29 mouse cellular contexts compared by ENCODE assay signal in the genomic region with DNA sequence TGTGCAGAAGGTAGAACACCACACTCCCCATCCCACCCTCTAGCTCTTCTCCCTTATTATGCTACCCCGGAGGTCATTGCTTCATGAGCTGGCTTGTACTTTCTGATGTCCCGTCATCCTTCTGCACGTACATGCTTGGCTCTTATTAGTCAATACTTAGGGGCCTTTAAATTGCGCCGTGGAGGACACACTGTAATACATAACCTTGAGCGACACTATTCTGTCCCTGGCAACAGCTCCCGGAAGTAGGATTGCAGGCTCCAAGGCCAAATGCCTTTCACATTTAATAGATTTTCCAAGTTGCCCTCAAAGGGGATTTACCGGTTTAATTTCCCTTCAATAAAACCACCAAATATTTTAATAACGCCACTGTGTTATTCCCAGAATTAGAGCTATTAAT.
"Had no signal": no experiment of that assay in that cellular context is flagged by ENCODE, and none has a peak within 500 bp of the region (broad histone marks: within the 10 kb centered on the region; RNA-seq: fewer than 3 reads in every experiment).

No protein-coding gene starts in this region.

- H3K27ac ChIP-seq: gastrocnemius, adult 2 months; heart, adult 2 months; heart, embryonic 13.5 days; heart, embryonic 15.5 days; hindbrain, embryonic 13.5 days; hindbrain, embryonic 15.5 days; hindbrain, postnatal 0 days; kidney, embryonic 15.5 days; kidney, postnatal 0 days; limb, embryonic 10.5 days; limb, embryonic 12.5 days; liver, embryonic 13.5 days; liver, embryonic 15.5 days had no signal

- ATAC-seq: hindbrain, postnatal 0 days; intestine, embryonic 16.5 days had no signal

- H3K36me3 ChIP-seq: heart, embryonic 13.5 days; heart, embryonic 15.5 days; hindbrain, embryonic 13.5 days; hindbrain, embryonic 15.5 days; kidney, embryonic 15.5 days; limb, embryonic 10.5 days; limb, embryonic 12.5 days; liver, embryonic 13.5 days; liver, embryonic 15.5 days had no signal

- H3K9me3 ChIP-seq: heart, embryonic 15.5 days; hindbrain, embryonic 13.5 days; hindbrain, embryonic 15.5 days; kidney, embryonic 15.5 days; limb, embryonic 10.5 days; limb, embryonic 12.5 days; liver, embryonic 13.5 days had no signal

- H3K9ac ChIP-seq: heart, embryonic 13.5 days; heart, embryonic 15.5 days; hindbrain, embryonic 13.5 days; hindbrain, embryonic 15.5 days; kidney, embryonic 15.5 days; limb, embryonic 12.5 days; liver, embryonic 13.5 days; liver, embryonic 15.5 days had no signal

- H3K4me3 ChIP-seq: gastrocnemius, adult 2 months; heart, adult 2 months; heart, embryonic 13.5 days; heart, embryonic 15.5 days; hindbrain, embryonic 13.5 days; hindbrain, embryonic 15.5 days; kidney, embryonic 15.5 days; limb, embryonic 10.5 days; limb, embryonic 12.5 days; liver, embryonic 13.5 days; liver, embryonic 15.5 days had no signal

- DNase-seq: gastrocnemius, adult 2 months; gastrocnemius, postnatal 10 days; gastrocnemius, postnatal 25 days; heart, adult 11 months; heart, adult 2 months; heart, postnatal 14 days; heart, postnatal 4 days; kidney, adult 11 months; kidney, adult 2 months; kidney, adult 9 months; kidney, postnatal 14 days; kidney, postnatal 36 days; layer of hippocampus, adult 9-11 months; layer of hippocampus, postnatal 36 days; liver; liver, embryonic 13.5 days had no signal

- H3K27me3 ChIP-seq: heart, embryonic 13.5 days; heart, embryonic 15.5 days; hindbrain, embryonic 13.5 days; hindbrain, embryonic 15.5 days; kidney, embryonic 15.5 days; limb, embryonic 12.5 days had no signal

- H3K4me2 ChIP-seq: heart, embryonic 11.5 days; heart, embryonic 13.5 days; heart, embryonic 15.5 days; hindbrain, embryonic 13.5 days; hindbrain, embryonic 15.5 days; kidney, embryonic 15.5 days; limb, embryonic 12.5 days; liver, embryonic 11.5 days; liver, embryonic 13.5 days; liver, embryonic 15.5 days had no signal

- H3K4me1 ChIP-seq: heart, embryonic 13.5 days; heart, embryonic 15.5 days; hindbrain, embryonic 13.5 days; hindbrain, embryonic 15.5 days; kidney, embryonic 15.5 days; limb, embryonic 10.5 days; limb, embryonic 12.5 days; liver, embryonic 13.5 days; liver, embryonic 15.5 days had no signal
